Mouse (Mus musculus) C2C12 (cell line): Measurements from ENCODE around the gene Fchsd2. TPM values are rescaled to one million over a fixed set of nuclear protein-coding genes. Genes with fewer than 3 reads are reported as not detected.

Experiments used
- H3K27me3 ChIP-seq: one replicate; pipeline ENCODE4 v1.6.1; 2011; ENCODE audit not compliant: control insufficient read depth, insufficient read depth, insufficient read length
- H3K36me3 ChIP-seq: one replicate; pipeline ENCODE4 v1.6.1; 2011; ENCODE audit not compliant: control insufficient read depth, insufficient read depth
- H3K4me3 ChIP-seq: one replicate; pipeline ENCODE4 v1.5.1; 2011; ENCODE audit warnings: mild to moderate bottlenecking, control low read depth; ENCODE audit not compliant: poor library complexity, insufficient read depth, severe bottlenecking
- H3K79me2 ChIP-seq: one replicate; pipeline ENCODE4 v1.6.1; 2011; ENCODE audit not compliant: control insufficient read depth, insufficient read depth
- H3K79me3 ChIP-seq: one replicate; pipeline ENCODE4 v1.6.1; 2011; ENCODE audit warnings: low read depth, control low read depth
- H3ac ChIP-seq: one replicate; pipeline ENCODE3; 2011; ENCODE audit warnings: low read depth; ENCODE audit not compliant: control insufficient read depth, insufficient read length
- CEBPB ChIP-seq: IDR thresholded peaks from one replicate; pipeline ENCODE4 v1.6.1; 2011; ENCODE audit warnings: low read depth, mild to moderate bottlenecking, control low read depth, moderate library complexity
- CTCF ChIP-seq: IDR thresholded peaks from one replicate; pipeline ENCODE4 v1.5.1; 2011; ENCODE audit not compliant: control insufficient read depth, insufficient read depth, insufficient read length
- FOSL1 ChIP-seq: IDR thresholded peaks from one replicate; pipeline ENCODE4 v1.8.0; 2011; ENCODE audit warnings: mild to moderate bottlenecking, low read length; ENCODE audit not compliant: poor library complexity, insufficient read depth, severe bottlenecking
- MAX ChIP-seq: IDR thresholded peaks from one replicate; pipeline ENCODE4 v1.6.1; 2011; ENCODE audit warnings: mild to moderate bottlenecking, control low read depth
- MYOD1 ChIP-seq: IDR thresholded peaks from one replicate; pipeline ENCODE4 v1.6.1; 2011; ENCODE audit warnings: low read depth; ENCODE audit not compliant: control insufficient read depth, insufficient read length
- MYOG ChIP-seq: IDR thresholded peaks from one replicate; pipeline ENCODE4 v1.6.1; 2011; ENCODE audit not compliant: control insufficient read depth, insufficient read length; ENCODE audit errors: extremely low read depth
- USF1 ChIP-seq: IDR thresholded peaks from one replicate; pipeline ENCODE4 v1.6.1; 2011; ENCODE audit warnings: low read depth, mild to moderate bottlenecking, control low read depth, moderate library complexity
- polyA plus RNA-seq: library from polyadenylated mRNA; unstranded; fragments of >200 nt; fragmentation: generic; extraction: Trizol; gene quantifications from one replicate; pipeline ENCODE4 v1.2.1, GENCODE M21; 2012; ENCODE audit warnings: missing spikeins

The Fchsd2 gene
- polyA plus RNA-seq, 1 experiment: 2.4 TPM

- no peaks in the 10 kb centered on the region for H3K36me3 ChIP-seq
- no peak overlapping the region for H3ac ChIP-seq
- no peak overlapping the region for H3K4me3 ChIP-seq
- no peaks in the 10 kb centered on the region for H3K79me2 ChIP-seq
- no peaks in the 10 kb centered on the region for H3K79me3 ChIP-seq
- no peak for TF ChIP-seq CTCF
- no peak for TF ChIP-seq MYOD1
- no peak for TF ChIP-seq USF1
- TF ChIP-seq FOSL1: no peak
- no peak for TF ChIP-seq MYOG
- no peak for TF ChIP-seq CEBPB
- no peak for TF ChIP-seq MAX
- no peaks in the 10 kb centered on the region for H3K27me3 ChIP-seq
Measured at GRCm38 (mm10) chr7:101106666-101107065, 14.0 kb downstream of the Fchsd2 start.

DNA sequence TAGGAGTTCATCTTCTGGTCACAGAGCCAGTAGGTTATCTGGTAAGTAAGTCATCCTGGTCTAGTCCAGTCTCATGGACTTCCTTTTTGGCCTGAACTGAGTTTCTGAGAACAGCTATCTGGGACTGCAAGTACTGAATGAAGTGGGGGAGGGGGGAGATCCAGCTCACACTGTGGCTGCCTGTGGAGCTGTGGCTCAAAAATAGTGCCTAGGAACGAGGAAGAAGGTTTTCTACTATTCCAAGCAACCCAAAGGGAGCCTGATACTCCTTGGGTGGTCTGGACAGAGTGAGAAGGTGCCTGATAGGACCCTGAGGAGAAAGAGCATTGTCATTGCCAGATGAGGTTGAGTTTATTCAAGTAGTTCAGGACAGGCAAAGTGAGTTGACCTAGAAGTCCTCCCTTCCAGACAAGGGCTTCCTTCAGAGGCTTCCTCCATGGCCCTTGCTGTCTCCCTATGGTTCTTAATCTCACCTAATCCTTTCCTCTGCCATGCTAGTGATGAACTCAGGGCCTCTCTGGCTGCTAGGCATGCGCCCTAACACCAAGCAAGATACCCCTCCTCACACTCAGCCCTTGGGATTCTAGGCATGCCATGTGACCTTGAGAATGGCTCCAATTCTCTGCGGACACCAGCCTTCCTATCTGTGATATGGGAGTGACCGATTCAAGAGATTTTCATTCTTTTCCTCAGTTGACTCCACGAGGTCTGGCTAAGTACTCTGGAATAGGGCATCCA, 14.6 kb downstream of the Fchsd2 start:
- Histone ChIP-seq H3K79me2 (no peaks in the 10 kb centered on the region), H3K27me3 (no peaks in the 10 kb centered on the region), H3K36me3 (no peaks in the 10 kb centered on the region), H3K79me3 (no peaks in the 10 kb centered on the region), H3ac (no peak overlapping the region), H3K4me3 (no peak overlapping the region)
- no peak for TF ChIP-seq FOSL1
- no peak for TF ChIP-seq USF1
- no peak for TF ChIP-seq CEBPB
- TF ChIP-seq CTCF: no peak

DNA sequence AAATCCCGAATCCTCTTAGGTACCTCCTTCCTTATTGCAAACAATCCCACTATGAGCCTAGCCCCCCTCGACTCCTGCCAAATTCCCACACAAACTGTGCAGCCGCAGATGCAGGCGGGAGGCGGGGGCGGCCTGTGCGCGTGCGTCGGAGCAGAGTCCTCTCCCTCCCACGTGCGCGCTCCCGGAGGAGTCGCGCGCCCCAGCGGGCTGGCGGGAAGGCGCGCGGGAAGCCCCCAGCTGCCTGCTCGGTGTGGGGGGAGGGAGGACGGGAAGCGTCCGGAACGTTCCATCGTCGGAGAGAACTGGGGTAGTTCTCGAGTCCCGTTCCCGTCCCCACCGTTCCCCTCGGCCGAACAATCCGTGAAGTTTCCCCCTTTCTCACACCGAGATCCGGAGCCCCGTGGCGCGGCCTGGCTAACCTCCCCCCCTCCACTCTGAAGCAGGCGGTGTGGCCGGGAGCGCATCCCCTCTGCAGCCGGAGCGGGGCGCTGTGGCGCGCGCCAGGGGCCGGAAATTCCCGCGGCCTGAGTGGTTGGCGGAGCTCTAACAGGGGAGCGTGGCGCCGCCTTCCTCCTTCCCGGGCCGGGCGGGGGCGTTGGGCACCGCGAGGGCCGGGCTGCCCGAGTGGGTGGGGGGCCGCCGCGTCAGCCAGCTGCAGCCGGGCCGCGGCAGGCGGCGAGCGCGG, 15.4 kb downstream of the Fchsd2 start:
- TF ChIP-seq CTCF (peak; percentile 89), USF1 (no peak), MYOG (no peak), MAX (peak; percentile 34)
- Histone ChIP-seq H3ac (peak overlapping the region; percentile 74), H3K79me2 (no peaks in the 10 kb centered on the region), H3K79me3 (no peaks in the 10 kb centered on the region), H3K4me3 (peak overlapping the region; percentile 61), H3K27me3 (no peaks in the 10 kb centered on the region), H3K36me3 (no peaks in the 10 kb centered on the region)

DNA sequence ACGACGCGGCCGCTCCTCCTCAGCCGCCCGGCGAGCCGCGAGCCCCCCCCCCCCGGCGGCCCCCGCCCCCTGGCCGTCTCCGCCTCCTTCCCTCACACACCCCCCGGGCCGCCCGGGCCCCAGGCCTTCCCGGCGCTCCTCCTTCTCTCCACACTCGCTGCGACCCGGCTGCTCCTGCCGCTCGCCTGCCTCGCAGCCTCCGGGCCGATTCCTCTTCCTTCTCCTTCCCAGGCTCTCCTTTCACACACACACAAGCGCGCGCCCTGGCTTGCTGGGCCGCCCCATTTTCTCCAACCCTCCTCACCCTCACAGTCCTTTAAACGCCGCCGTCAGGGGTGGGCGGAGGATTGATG, 16.0 kb downstream of the Fchsd2 start:
- no peaks in the 10 kb centered on the region for H3K79me2 ChIP-seq
- no peak for TF ChIP-seq MAX
- no peak for TF ChIP-seq USF1
- no peak for TF ChIP-seq FOSL1
- TF ChIP-seq MYOD1: no peak
- H3K36me3 ChIP-seq: no peaks in the 10 kb centered on the region
- H3K4me3 ChIP-seq: peak overlapping the region; percentile 61
- H3ac ChIP-seq: peak overlapping the region; percentile 68
- no peaks in the 10 kb centered on the region for H3K27me3 ChIP-seq
- no peaks in the 10 kb centered on the region for H3K79me3 ChIP-seq

- Histone ChIP-seq H3K4me3 (peak overlapping the region; percentile 61), H3K36me3 (no peaks in the 10 kb centered on the region), H3K79me2 (no peaks in the 10 kb centered on the region), H3K79me3 (no peaks in the 10 kb centered on the region), H3K27me3 (no peaks in the 10 kb centered on the region), H3ac (peak overlapping the region; percentile 68)
- TF ChIP-seq MYOD1 (no peak), CEBPB (no peak), MAX (no peak), CTCF (no peak), FOSL1 (no peak), MYOG (no peak), USF1 (no peak)
Measured at GRCm38 (mm10) chr7:101109006-101109855, 16.6 kb downstream of the Fchsd2 start.
